Mouse (Mus musculus) stomach, embryonic 16.5 days (tissue): Measurements from ENCODE around the gene Nfkbil1. TPM values are rescaled to one million over a fixed set of nuclear protein-coding genes. Genes with fewer than 3 reads are reported as not detected.

Experiments
- ATAC-seq: fragments of 200-750 bp; cut with Nextera tagmentation; 2 replicates; pipeline ENCODE4 v1.8.0; 2017; ENCODE audit warnings: moderate number of reproducible peaks, moderate TSS enrichment; ENCODE audit not compliant: insufficient read depth, low FRiP score
- H3K27ac ChIP-seq: fragments of 300-500 bp; sonication (generic); 2 replicates; pipeline ENCODE4 v1.5.1; 2014; ENCODE audit warnings: low read length
- H3K27me3 ChIP-seq: fragments of 300-500 bp; sonication (generic); 2 replicates; pipeline ENCODE4 v1.6.1; 2014; ENCODE audit warnings: low read length, control low read depth, mixed read lengths; ENCODE audit not compliant: control insufficient read depth, insufficient read depth
- H3K36me3 ChIP-seq: fragments of 300-500 bp; sonication (generic); 2 replicates; pipeline ENCODE4 v1.6.1; 2014; ENCODE audit warnings: low read length; ENCODE audit not compliant: control insufficient read depth, insufficient read depth
- H3K4me1 ChIP-seq: fragments of 300-500 bp; sonication (generic); 2 replicates; pipeline ENCODE4 v1.6.1; 2014; ENCODE audit warnings: low read length, control low read depth, mixed read lengths; ENCODE audit not compliant: control insufficient read depth, insufficient read depth
- H3K4me2 ChIP-seq: fragments of 300-500 bp; sonication (generic); 2 replicates; pipeline ENCODE4 v1.6.1; 2014; ENCODE audit warnings: low read depth, low read length, mixed read lengths
- H3K4me3 ChIP-seq: fragments of 300-500 bp; sonication (generic); replicated peaks from 2 replicates; pipeline ENCODE4 v1.5.1; 2014; ENCODE audit warnings: mild to moderate bottlenecking, low read length
- H3K9ac ChIP-seq: fragments of 300-500 bp; sonication (generic); 2 replicates; pipeline ENCODE4 v1.6.1; 2014; ENCODE audit warnings: low read length
- H3K9me3 ChIP-seq: fragments of 300-500 bp; sonication (generic); replicated peaks from 2 replicates; pipeline ENCODE4 v1.6.1; 2016; ENCODE audit warnings: low read length, control low read depth; ENCODE audit not compliant: control insufficient read depth
- WGBS: fragments of 180-500 bp; shearing (Covaris S2); extraction: QIAGEN DNeasy Blood & Tissue Kit; methylation state at CpG from one replicate; pipeline ENCODE4 v1.1.7; 2014; 5-methylcytosine and 5-hydroxymethylcytosine counted together
- polyA plus RNA-seq: library from polyadenylated mRNA; unstranded; fragments of >200 nt; fragmentation: Nextera tagmentation; extraction: Ambion mirVana; gene quantifications from 2 replicates; pipeline ENCODE4 v1.2.1, GENCODE M21; 2015

Gene Nfkbil1
- polyA plus RNA-seq, 1 experiment from 2014 or later = 8.8 TPM

- Histone ChIP-seq H3K9ac (no peak overlapping the region), H3K27me3 (no peaks in the 10 kb centered on the region), H3K36me3 (no peaks in the 10 kb centered on the region), H3K4me2 (no peak overlapping the region), H3K4me1 (no peaks in the 10 kb centered on the region), H3K4me3 (no peak overlapping the region), H3K9me3 (no peaks in the 10 kb centered on the region), H3K27ac (no peak overlapping the region)
- WGBS = 65% methylated on average over 1 of the region's 1 CpGs
- ATAC-seq = no peak
These were observed 32.0 kb upstream of the Nfkbil1 start for GRCm38 (mm10) chr17:35267399-35268086.

- WGBS = under 1% methylated on average over 31 of the region's 31 CpGs
- H3K9ac ChIP-seq = peak overlapping the region; percentile 80
- H3K27me3 ChIP-seq = no peaks in the 10 kb centered on the region; the same call in 1 of the 2 replicates
- peak overlapping the region; percentile 73 for H3K4me3 ChIP-seq
- no peak overlapping the region for H3K27ac ChIP-seq
- no peaks in the 10 kb centered on the region for H3K4me1 ChIP-seq
- H3K36me3 ChIP-seq = no peaks in the 10 kb centered on the region
- H3K4me2 ChIP-seq = peak overlapping the region; percentile 98
- peak; percentile 18; the same call in 1 of the 2 replicates for ATAC-seq
- H3K9me3 ChIP-seq = no peaks in the 10 kb centered on the region
These were observed 27.9 kb upstream of the Nfkbil1 start for GRCm38 (mm10) chr17:35263523-35263883.

GRCm38 (mm10) chr17:35262664-35263522 is 27.3 kb upstream of the Nfkbil1 start, which contains the start of gene H2-D1:
Gene H2-D1, plus strand, starts transcription at chr17:35262730.
- H3K9ac ChIP-seq = peak within 1 kb of the TSS; percentile 80
- H3K9me3 ChIP-seq = no peaks in the 10 kb centered on the region
- no peaks in the 10 kb centered on the region; the same call in 1 of the 2 replicates for H3K27me3 ChIP-seq
- ATAC-seq = peak; percentile 94
- peaks cover 2% of the 10 kb centered on the region; the same call in 1 of the 2 replicates for H3K4me1 ChIP-seq
- H3K27ac ChIP-seq = no peak within 1 kb of the TSS; the same call in 1 of the 2 replicates
- under 1% methylated on average over 58 of the region's 73 CpGs for WGBS
- no peaks in the 10 kb centered on the region for H3K36me3 ChIP-seq
- peak within 1 kb of the TSS; percentile 98 for H3K4me2 ChIP-seq
- peak within 1 kb of the TSS; percentile 73 for H3K4me3 ChIP-seq

DNA sequence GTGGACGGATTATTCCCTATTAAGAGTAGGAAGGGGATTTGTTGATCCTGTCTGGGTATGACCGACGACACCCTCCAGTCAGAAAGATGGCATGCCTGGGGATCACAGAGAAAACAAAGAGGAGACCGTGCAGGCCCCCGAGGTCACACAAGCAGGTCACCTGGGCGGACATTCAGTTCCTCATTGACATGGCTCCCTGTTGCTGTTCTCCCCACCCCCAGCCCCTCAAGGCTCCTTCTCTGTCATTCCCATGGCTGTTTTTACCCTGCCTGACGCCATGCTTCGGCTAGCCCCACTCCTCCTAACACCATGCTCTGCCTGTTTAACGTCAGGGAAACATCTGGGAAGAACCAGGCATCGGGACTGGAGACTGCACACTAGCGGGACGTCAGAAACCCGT is 26.1 kb upstream of the Nfkbil1 start:
- Histone ChIP-seq H3K4me3 (no peak overlapping the region), H3K4me2 (no peak overlapping the region), H3K9ac (no peak overlapping the region), H3K27me3 (no peaks in the 10 kb centered on the region; the same call in 1 of the 2 replicates), H3K36me3 (no peaks in the 10 kb centered on the region), H3K9me3 (no peaks in the 10 kb centered on the region), H3K27ac (no peak overlapping the region), H3K4me1 (peaks cover 4% of the 10 kb centered on the region; the same call in 1 of the 2 replicates)
- no peak for ATAC-seq
- 74% methylated on average over 13 of the region's 13 CpGs for WGBS

GRCm38 (mm10) chr17:35259621-35260020 is 24.0 kb upstream of the Nfkbil1 start:
- H3K9me3 ChIP-seq = no peaks in the 10 kb centered on the region
- H3K4me3 ChIP-seq = no peak overlapping the region
- no peaks in the 10 kb centered on the region; the same call in 1 of the 2 replicates for H3K27me3 ChIP-seq
- peaks cover 4% of the 10 kb centered on the region; the same call in 1 of the 2 replicates for H3K4me1 ChIP-seq
- no peak overlapping the region for H3K27ac ChIP-seq
- H3K9ac ChIP-seq = no peak overlapping the region
- no peak overlapping the region for H3K4me2 ChIP-seq
- ATAC-seq = no peak
- 68% methylated on average over 4 of the region's 4 CpGs for WGBS
- H3K36me3 ChIP-seq = no peaks in the 10 kb centered on the region

DNA sequence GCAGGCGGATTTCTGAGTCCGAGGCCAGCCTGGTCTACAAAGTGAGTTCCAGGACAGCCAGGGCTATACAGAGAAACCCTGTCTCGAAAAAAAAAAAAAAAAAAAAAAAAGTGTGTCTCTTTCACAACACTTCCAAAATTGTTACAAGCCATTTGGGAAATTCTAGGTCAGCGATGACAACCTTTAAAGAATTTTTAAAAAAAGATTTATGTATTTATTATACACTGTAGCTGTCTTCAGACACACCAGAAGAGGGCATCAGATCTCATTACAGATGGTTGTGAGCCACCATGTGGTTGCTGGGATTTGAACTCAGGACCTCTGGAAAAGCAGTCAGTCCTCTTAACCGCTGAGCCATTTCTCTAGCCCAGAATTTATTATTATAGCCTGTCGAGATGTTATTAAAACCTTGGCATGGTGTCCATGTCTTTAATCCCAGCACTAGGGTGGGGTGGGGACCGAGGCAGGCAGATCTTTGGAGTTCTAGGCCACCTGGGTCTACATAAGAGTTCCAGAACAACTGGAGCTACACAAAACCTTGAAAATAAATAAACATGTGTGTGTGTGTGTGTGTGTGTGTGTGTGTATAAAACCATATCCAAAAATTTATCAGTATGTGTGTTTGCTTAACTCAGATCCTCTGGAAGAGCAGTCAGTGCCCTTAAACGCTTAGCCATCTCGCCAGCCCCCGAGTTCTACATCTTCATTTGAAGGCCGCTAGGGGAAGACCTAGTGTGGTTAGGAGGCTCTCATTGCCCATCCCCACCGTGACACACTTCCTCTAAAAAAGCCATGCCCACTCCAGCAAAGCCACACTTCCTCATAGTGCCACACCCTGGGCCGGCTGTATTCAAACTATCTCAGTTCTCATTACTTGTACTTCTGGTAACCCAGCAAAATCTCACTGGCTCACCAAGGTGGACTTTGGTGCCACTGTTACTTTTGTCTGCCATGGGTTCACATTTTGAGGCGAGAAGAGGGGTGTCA is 23.2 kb upstream of the Nfkbil1 start:
- Histone ChIP-seq H3K9ac (no peak overlapping the region), H3K4me3 (no peak overlapping the region), H3K4me1 (peaks cover 4% of the 10 kb centered on the region; the same call in 1 of the 2 replicates), H3K36me3 (no peaks in the 10 kb centered on the region), H3K27me3 (no peaks in the 10 kb centered on the region; the same call in 1 of the 2 replicates), H3K4me2 (0 out of 2 replicates have a peak overlapping the region, but pooled peaks have one; percentile 59), H3K27ac (no peak overlapping the region), H3K9me3 (no peaks in the 10 kb centered on the region)
- ATAC-seq = no peak
- WGBS = 55% methylated on average over 13 of the region's 14 CpGs

GRCm38 (mm10) chr17:35257824-35258491 is 22.4 kb upstream of the Nfkbil1 start:
- Histone ChIP-seq H3K4me3 (peak overlapping the region; percentile 43), H3K36me3 (no peaks in the 10 kb centered on the region; the same call in 1 of the 2 replicates), H3K4me2 (peak overlapping the region; percentile 59), H3K9me3 (no peaks in the 10 kb centered on the region), H3K27me3 (no peaks in the 10 kb centered on the region; the same call in 1 of the 2 replicates), H3K9ac (peak overlapping the region; percentile 67), H3K27ac (no peak overlapping the region; the same call in 1 of the 2 replicates), H3K4me1 (peaks cover 4% of the 10 kb centered on the region; the same call in 1 of the 2 replicates)
- 12% methylated on average over 17 of the region's 17 CpGs for WGBS
- ATAC-seq = 0 out of 2 replicates have a peak, but pooled peaks have one; percentile 7

DNA sequence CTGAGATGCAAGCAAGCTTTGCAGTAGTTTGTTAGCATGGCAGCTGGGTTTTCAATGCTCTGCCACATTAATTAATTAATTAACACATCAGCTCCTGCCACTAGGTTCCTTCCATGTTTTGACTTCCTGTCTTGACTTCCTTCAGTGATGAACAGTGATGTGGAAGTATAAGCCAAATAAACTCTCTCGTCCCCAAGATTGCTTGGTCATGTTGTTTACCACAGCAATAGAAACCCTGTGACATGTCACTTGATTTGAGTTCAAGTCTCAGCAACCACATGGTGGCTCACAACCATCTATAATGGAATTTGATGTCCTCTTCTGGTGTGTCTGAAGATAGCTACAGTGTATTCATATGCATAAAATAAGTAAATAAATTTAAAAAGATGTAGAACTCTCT is 21.8 kb upstream of the Nfkbil1 start:
- H3K9me3 ChIP-seq = no peaks in the 10 kb centered on the region
- 56% methylated on average over 1 of the region's 1 CpGs for WGBS
- peaks cover 5% of the 10 kb centered on the region; the same call in 1 of the 2 replicates for H3K36me3 ChIP-seq
- H3K27ac ChIP-seq = no peak overlapping the region
- no peak overlapping the region for H3K4me3 ChIP-seq
- H3K4me1 ChIP-seq = peaks cover 4% of the 10 kb centered on the region; the same call in 1 of the 2 replicates
- no peak overlapping the region for H3K9ac ChIP-seq
- H3K4me2 ChIP-seq = no peak overlapping the region
- H3K27me3 ChIP-seq = no peaks in the 10 kb centered on the region; the same call in 1 of the 2 replicates
- no peak for ATAC-seq
